Mouse (Mus musculus) bone marrow macrophage, adult 2 months (primary cell): Measurements from ENCODE around the gene Fam57b.

Experiments
- CTCF ChIP-seq: IDR thresholded peaks from 2 replicates; pipeline ENCODE4 v1.5.1; 2012; ENCODE audit warnings: low read depth, mild to moderate bottlenecking, low read length, moderate library complexity
- POLR2A ChIP-seq: IDR thresholded peaks from 2 replicates; pipeline ENCODE4 v1.6.1; 2012; ENCODE audit warnings: mild to moderate bottlenecking, low read depth, low read length, borderline replicate concordance

- TF ChIP-seq POLR2A (no peak), CTCF (no peak)
Observed at GRCm38 (mm10) chr7:126847421-126848398, 50.2 kb downstream of the Fam57b start.
